Mouse (Mus musculus) left cerebral cortex, adult 8-10 months (tissue): ENCODE data around the gene Rnf217. TPM values are rescaled to one million over a fixed set of nuclear protein-coding genes. Genes with fewer than 3 reads are reported as not detected.
A peak's percentile ranks its signal among the peaks of the same experiment; 100 is the strongest.

ENCODE experiments used
- DNase-seq, 2 experiments: peaks; one replicate each; pipeline ENCODE4 v3.0.0; 2022; ENCODE audit warnings: low spot score in 2 of 2
- total RNA-seq, 4 experiments: library from RNA; stranded (reverse); gene quantifications; 2 replicates each; pipeline ENCODE4 v1.2.4; 2022

The Rnf217 gene
- total RNA-seq, 4 experiments from 2014 or later: 9.3 to 11.8 (median 10.4) TPM

GRCm38 (mm10) chr10:31555433-31555960 lies 53.5 kb downstream of the Rnf217 start:
- no peak for DNase-seq

GRCm38 (mm10) chr10:31553302-31553701 lies 55.7 kb downstream of the Rnf217 start:
- DNase-seq: no peak

- no peak for DNase-seq
Measured at GRCm38 (mm10) chr10:31551850-31552249, 57.1 kb downstream of the Rnf217 start.

- DNase-seq: no peak
Measured at GRCm38 (mm10) chr10:31551362-31551761, 57.6 kb downstream of the Rnf217 start.

GRCm38 (mm10) chr10:31547156-31547555 lies 61.8 kb downstream of the Rnf217 start:
- DNase-seq: no peak

GRCm38 (mm10) chr10:31544149-31544942 lies 64.6 kb downstream of the Rnf217 start:
- DNase-seq: no peak

GRCm38 (mm10) chr10:31540518-31540917 lies 68.5 kb downstream of the Rnf217 start:
- no peak for DNase-seq

GRCm38 (mm10) chr10:31539351-31539750 lies 69.6 kb downstream of the Rnf217 start:
- no peak for DNase-seq

GRCm38 (mm10) chr10:31538721-31539120 lies 70.3 kb downstream of the Rnf217 start:
- no peak for DNase-seq

- DNase-seq: no peak
Measured at GRCm38 (mm10) chr10:31538243-31538642, 70.7 kb downstream of the Rnf217 start.

- DNase-seq: no peak
Measured at GRCm38 (mm10) chr10:31537213-31537612, 71.8 kb downstream of the Rnf217 start.

- no peak for DNase-seq
Measured at GRCm38 (mm10) chr10:31535046-31535445, 73.9 kb downstream of the Rnf217 start.

- DNase-seq: no peak
Measured at GRCm38 (mm10) chr10:31533270-31533826, 75.6 kb downstream of the Rnf217 start.

GRCm38 (mm10) chr10:31532782-31533181 lies 76.2 kb downstream of the Rnf217 start:
- DNase-seq: no peak

GRCm38 (mm10) chr10:31528297-31528984 lies 80.5 kb downstream of the Rnf217 start:
- DNase-seq: no peak

- DNase-seq: no peak
Measured at GRCm38 (mm10) chr10:31525705-31526104, 83.3 kb downstream of the Rnf217 start.

GRCm38 (mm10) chr10:31519420-31519819 lies 89.6 kb downstream of the Rnf217 start:
- DNase-seq: no peak

- no peak for DNase-seq
Measured at GRCm38 (mm10) chr10:31518210-31518609, 90.8 kb downstream of the Rnf217 start.

GRCm38 (mm10) chr10:31517192-31517591 lies 91.8 kb downstream of the Rnf217 start:
- no peak for DNase-seq

GRCm38 (mm10) chr10:31515897-31516296 lies 93.1 kb downstream of the Rnf217 start:
- DNase-seq: no peak

- peak in 1 of 2 experiments; percentile 51 for DNase-seq
Measured at GRCm38 (mm10) chr10:31504134-31504551, 104.8 kb downstream of the Rnf217 start.

- no peak for DNase-seq
Measured at GRCm38 (mm10) chr10:31503542-31504133, 105.3 kb downstream of the Rnf217 start.
